Mouse (Mus musculus) lung, embryonic 14.5 days (tissue): Measurements from ENCODE around the gene Fbn1. TPM values are rescaled to one million over a fixed set of nuclear protein-coding genes. Genes with fewer than 3 reads are reported as not detected.

Experiments
- ATAC-seq: fragments of 200-750 bp; cut with Nextera tagmentation; 2 replicates; pipeline ENCODE4 v1.8.0; 2017; ENCODE audit warnings: mild to moderate bottlenecking, moderate TSS enrichment, moderate library complexity; ENCODE audit not compliant: insufficient read depth
- DNase-seq: peaks from one replicate; pipeline ENCODE4 v3.0.0-alpha.2; 2015
- H3K27ac ChIP-seq: fragments of 300-500 bp; sonication (generic); 2 replicates; pipeline ENCODE4 v1.5.1; 2014; ENCODE audit warnings: low read depth, mild to moderate bottlenecking, moderate library complexity
- H3K27me3 ChIP-seq: fragments of 300-500 bp; sonication (generic); 2 replicates; pipeline ENCODE4 v1.6.1; 2014; ENCODE audit warnings: low read length, control low read depth; ENCODE audit not compliant: insufficient read depth
- H3K36me3 ChIP-seq: fragments of 300-500 bp; sonication (generic); 2 replicates; pipeline ENCODE4 v1.6.1; 2014; ENCODE audit warnings: control low read depth; ENCODE audit not compliant: insufficient read depth
- H3K4me1 ChIP-seq: fragments of 300-500 bp; sonication (generic); 2 replicates; pipeline ENCODE4 v1.6.1; 2014; ENCODE audit warnings: antibody characterized with exemption, control low read depth; ENCODE audit not compliant: insufficient read depth
- H3K4me2 ChIP-seq: fragments of 300-500 bp; sonication (generic); 2 replicates; pipeline ENCODE4 v1.6.1; 2014; ENCODE audit warnings: mild to moderate bottlenecking
- H3K4me3 ChIP-seq: fragments of 300-500 bp; sonication (generic); 2 replicates; pipeline ENCODE4 v1.5.1; 2014; ENCODE audit warnings: low read depth, low read length
- H3K9ac ChIP-seq: fragments of 300-500 bp; sonication (generic); 2 replicates; pipeline ENCODE4 v1.6.1; 2014
- H3K9me3 ChIP-seq: fragments of 300-500 bp; sonication (generic); 2 replicates; pipeline ENCODE4 v1.6.1; 2016; ENCODE audit warnings: low read depth, low read length, control low read depth
- CTCF ChIP-seq: IDR thresholded peaks from 2 replicates; pipeline ENCODE4 v1.5.1; 2016; ENCODE audit warnings: antibody characterized with exemption, low read depth
- WGBS: fragments of 180-500 bp; shearing (Covaris S2); extraction: QIAGEN DNeasy Blood & Tissue Kit; methylation state at CpG from one replicate; pipeline ENCODE4 v1.1.7; 2014; 5-methylcytosine and 5-hydroxymethylcytosine counted together
- polyA plus RNA-seq: library from polyadenylated mRNA; unstranded; fragments of >200 nt; fragmentation: Nextera tagmentation; extraction: Ambion mirVana; gene quantifications from 2 replicates; pipeline ENCODE4 v1.2.1, GENCODE M21; 2014

Fbn1 gene
- polyA plus RNA-seq, 1 experiment from 2014 or later, result 53.1 TPM

DNA sequence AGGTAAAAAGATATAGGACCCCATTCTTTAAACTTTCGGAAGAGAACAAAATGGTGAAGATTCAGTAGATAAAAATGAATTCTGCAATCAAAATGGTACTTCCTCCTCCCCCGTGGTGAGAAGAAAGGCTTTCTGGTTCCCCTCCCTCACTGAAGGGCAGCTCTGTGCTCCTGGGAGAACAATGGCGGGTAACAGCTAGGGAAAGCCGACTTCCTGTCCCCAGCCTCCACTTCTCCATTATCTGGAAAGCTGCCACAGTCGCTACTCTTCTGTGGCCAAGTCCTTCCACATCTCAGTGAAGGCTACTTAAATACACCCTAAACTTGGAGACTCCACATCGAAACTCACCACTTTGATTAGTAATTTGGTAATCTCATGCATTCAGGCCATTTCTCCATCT is 43.8 kb downstream of the Fbn1 start:
- Histone ChIP-seq H3K9ac (no peak overlapping the region), H3K27me3 (no peaks in the 10 kb centered on the region), H3K36me3 (peaks cover 39% of the 10 kb centered on the region), H3K4me1 (0 out of 2 replicates have a peak, but pooled peaks cover under 1% of the 10 kb centered on the region), H3K4me3 (no peak overlapping the region), H3K27ac (no peak overlapping the region), H3K4me2 (no peak overlapping the region), H3K9me3 (no peaks in the 10 kb centered on the region)
- WGBS, result 79% methylated on average over 6 of the region's 6 CpGs
- no peak for TF ChIP-seq CTCF
- DNase-seq (peak; percentile 55), ATAC-seq (no peak)

DNA sequence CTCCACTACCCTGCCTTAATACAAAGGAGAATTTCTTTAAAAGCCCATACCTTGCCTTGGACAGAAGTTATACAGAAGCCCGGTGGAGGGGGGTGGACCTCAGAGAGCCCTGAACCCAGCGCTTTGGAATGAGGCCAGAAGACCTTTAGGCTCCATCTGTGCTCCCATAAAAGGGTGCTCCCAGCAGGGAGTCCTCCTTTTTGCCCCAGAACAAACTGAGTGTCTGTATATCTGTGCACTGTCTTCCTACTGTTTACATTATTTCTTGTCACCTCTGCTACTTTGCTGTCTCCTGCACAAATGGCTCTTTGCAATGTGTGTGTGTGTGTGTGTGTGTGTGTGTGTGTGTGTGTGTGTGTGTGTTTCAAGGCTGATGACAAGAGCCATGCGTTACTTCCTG is 48.7 kb downstream of the Fbn1 start:
- Histone ChIP-seq H3K27ac (peak overlapping the region; percentile 39; the same call in 1 of the 2 replicates), H3K9me3 (no peaks in the 10 kb centered on the region), H3K4me3 (no peak overlapping the region), H3K9ac (no peak overlapping the region), H3K36me3 (0 out of 2 replicates have a peak, but pooled peaks cover 10% of the 10 kb centered on the region), H3K4me2 (no peak overlapping the region), H3K4me1 (peaks cover 5% of the 10 kb centered on the region; the same call in 1 of the 2 replicates), H3K27me3 (no peaks in the 10 kb centered on the region)
- ATAC-seq (peak; percentile 59), DNase-seq (peak; percentile 53)
- no peak for TF ChIP-seq CTCF
- WGBS, result 33% methylated on average over 3 of the region's 3 CpGs

DNA sequence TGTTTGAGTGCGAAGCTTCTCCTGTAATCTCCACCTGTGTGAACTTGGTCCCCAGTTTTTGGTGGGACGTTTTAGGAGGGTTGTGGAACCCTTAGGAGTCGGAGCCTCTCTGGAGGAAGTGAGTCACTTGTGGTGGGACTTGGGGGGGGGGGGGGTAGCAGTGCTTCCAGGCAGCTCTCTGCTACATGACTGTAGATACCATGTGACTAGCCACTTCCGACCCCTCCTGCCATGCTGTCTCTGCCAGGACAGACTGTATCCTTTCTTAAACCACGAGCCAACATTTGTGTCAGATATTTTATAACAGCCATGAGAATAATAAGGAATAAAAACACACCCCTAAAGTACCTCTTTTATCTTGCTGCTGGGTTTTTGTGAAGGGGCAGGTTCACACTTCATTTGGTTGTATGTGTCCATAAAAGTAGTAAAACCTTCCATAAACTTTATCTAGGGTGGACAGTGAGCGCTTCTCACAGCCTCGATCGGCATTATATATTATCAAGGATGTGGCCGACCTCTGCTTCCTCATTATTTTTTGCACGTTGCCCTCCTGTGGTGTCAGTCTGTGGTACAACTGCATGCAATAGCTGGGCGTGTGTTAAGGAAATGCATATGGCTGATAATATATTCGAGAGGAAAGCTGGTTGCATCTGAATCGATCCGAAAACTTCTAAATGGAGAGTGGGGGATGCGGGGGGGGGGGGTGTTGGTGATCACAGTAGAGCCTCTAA is 51.6 kb downstream of the Fbn1 start:
- no peak overlapping the region for H3K4me2 ChIP-seq
- WGBS, result 68% methylated on average over 15 of the region's 15 CpGs
- 0 out of 2 replicates have a peak, but pooled peaks have one; percentile 12 for TF ChIP-seq CTCF

DNA sequence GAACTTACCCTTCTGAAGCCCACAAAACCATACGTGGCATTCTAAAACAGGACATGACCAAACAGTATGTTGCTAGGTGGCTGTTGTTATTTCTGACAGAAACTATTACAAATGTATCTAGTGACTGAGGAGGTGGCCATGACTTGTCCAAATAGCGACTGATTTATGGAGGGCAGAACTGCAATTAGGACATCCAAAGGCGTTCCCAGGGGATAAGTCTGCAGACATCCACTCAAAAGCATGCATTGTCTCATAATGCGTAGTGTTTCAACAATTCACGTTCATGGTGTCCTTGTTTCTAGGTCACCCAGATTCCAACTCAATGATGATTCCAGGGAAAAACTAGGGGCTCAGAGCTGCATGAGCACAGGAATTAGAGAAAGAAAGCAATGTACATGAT is 53.0 kb downstream of the Fbn1 start:
- no peak for DNase-seq
- no peaks in the 10 kb centered on the region for H3K27me3 ChIP-seq
- WGBS, result 85% methylated on average over 5 of the region's 5 CpGs

More for the DNA sequence above, 51.6 kb downstream of the Fbn1 start:
- no peak overlapping the region for H3K9ac ChIP-seq
- H3K9me3 ChIP-seq, result no peaks in the 10 kb centered on the region
- H3K27me3 ChIP-seq, result no peaks in the 10 kb centered on the region
- no peak overlapping the region for H3K27ac ChIP-seq
- DNase-seq (no peak), ATAC-seq (no peak)
- H3K36me3 ChIP-seq, result 0 out of 2 replicates have a peak, but pooled peaks cover 8% of the 10 kb centered on the region
- no peak overlapping the region for H3K4me3 ChIP-seq
- H3K4me1 ChIP-seq, result peaks cover 5% of the 10 kb centered on the region; the same call in 1 of the 2 replicates

DNA sequence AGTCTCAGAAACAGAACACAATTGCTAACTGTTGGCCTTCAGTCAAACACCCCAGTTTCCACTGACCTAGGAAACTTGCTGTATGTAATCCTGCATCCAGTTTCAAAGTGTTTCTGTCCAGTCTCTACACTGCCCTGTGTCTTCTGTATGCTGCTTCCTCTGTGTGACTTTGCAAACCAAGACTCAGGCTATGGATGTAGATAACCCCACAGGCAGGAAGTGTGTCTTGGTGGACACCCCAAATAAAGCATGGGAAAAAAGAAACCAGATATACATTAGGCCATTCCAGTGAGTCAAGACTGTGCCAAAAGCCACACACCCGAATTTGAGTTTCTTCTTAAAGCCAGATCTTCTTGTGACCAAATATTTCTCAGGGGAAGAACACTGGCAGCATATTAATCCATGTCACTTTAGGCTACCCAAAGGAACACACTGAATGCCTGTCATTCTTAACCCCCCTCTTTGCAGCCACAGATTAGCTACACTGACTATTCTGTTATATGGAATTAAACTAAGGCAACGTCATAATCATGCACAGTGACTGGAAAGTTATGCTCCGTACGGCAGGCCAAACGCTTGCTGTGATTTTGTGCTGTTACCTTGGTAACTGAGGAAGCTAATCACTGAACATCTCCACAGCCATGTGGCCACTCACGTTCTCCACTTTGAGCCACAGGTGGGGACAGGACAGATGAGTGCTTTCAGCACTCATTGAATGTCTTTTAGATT is 55.3 kb downstream of the Fbn1 start:
- ATAC-seq, result no peak
- 0 out of 2 replicates have a peak overlapping the region, but pooled peaks have one; percentile 16 for H3K27ac ChIP-seq
- H3K9me3 ChIP-seq, result no peaks in the 10 kb centered on the region
- peaks cover 3% of the 10 kb centered on the region; the same call in 1 of the 2 replicates for H3K4me1 ChIP-seq
- no peak for TF ChIP-seq CTCF
- H3K4me3 ChIP-seq, result no peak overlapping the region
- DNase-seq, result no peak
- no peak overlapping the region for H3K9ac ChIP-seq
- H3K27me3 ChIP-seq, result no peaks in the 10 kb centered on the region
- no peaks in the 10 kb centered on the region for H3K36me3 ChIP-seq
- WGBS, result 47% methylated on average over 6 of the region's 6 CpGs
- no peak overlapping the region for H3K4me2 ChIP-seq

More for the DNA sequence above, 53.0 kb downstream of the Fbn1 start:
- no peak overlapping the region for H3K9ac ChIP-seq
- no peak overlapping the region for H3K4me2 ChIP-seq
- ATAC-seq, result no peak
- no peak overlapping the region for H3K4me3 ChIP-seq
- H3K9me3 ChIP-seq, result no peaks in the 10 kb centered on the region
- no peaks in the 10 kb centered on the region for H3K36me3 ChIP-seq
- no peak for TF ChIP-seq CTCF
- H3K4me1 ChIP-seq, result peaks cover 5% of the 10 kb centered on the region; the same call in 1 of the 2 replicates
- H3K27ac ChIP-seq, result no peak overlapping the region

DNA sequence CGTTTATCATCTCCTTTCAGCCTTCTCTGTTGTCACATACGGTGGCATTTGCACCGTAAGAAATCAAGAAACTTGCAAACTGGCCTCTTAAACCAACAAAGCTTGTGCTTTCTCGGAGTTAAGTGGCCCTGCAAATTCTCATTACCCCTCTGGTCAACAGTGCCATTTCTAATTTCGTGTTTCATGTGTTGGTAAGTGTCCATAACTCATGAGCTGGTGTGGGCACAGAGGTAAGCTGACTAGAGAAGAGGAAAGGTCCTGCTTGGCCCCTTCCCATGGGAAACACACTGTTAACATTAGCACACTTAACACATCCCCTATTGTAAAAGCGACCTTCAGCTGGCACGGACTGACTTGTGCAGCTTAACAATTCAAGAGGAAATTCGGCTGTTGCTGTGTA is 58.4 kb downstream of the Fbn1 start:
- DNase-seq (no peak), ATAC-seq (no peak)
- Histone ChIP-seq H3K27me3 (no peaks in the 10 kb centered on the region), H3K4me3 (no peak overlapping the region), H3K4me2 (no peak overlapping the region), H3K27ac (peak overlapping the region; percentile 1; the same call in 1 of the 2 replicates), H3K36me3 (no peaks in the 10 kb centered on the region), H3K9me3 (no peaks in the 10 kb centered on the region), H3K4me1 (peaks cover 3% of the 10 kb centered on the region; the same call in 1 of the 2 replicates), H3K9ac (no peak overlapping the region)
- WGBS, result 55% methylated on average over 8 of the region's 8 CpGs
- no peak for TF ChIP-seq CTCF

DNA sequence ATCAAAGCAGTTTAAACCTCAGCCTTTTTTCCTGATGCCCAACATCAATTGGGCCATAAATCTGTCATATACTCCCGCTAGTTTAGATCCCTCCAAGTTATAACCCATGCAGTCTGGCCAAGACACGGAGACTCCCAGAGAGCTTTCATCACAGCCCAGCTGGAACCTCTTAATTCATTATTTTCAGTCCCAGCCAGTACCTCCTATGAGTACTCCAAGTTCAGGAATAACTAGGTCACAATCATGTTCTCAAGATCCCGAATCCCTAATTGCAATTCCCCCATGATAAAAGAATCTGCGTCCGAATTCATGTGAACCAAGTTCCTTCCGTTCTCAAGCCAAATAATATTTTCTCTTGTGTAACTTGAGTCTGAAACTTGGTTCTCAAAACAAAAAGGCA is 58.9 kb downstream of the Fbn1 start:
- no peak overlapping the region for H3K27ac ChIP-seq

More for the DNA sequence above, 58.9 kb downstream of the Fbn1 start:
- Histone ChIP-seq H3K4me3 (no peak overlapping the region), H3K36me3 (no peaks in the 10 kb centered on the region), H3K4me1 (peaks cover 3% of the 10 kb centered on the region; the same call in 1 of the 2 replicates), H3K9me3 (no peaks in the 10 kb centered on the region), H3K27me3 (no peaks in the 10 kb centered on the region), H3K4me2 (no peak overlapping the region), H3K9ac (no peak overlapping the region)
- ATAC-seq, result no peak
- WGBS, result 60% methylated on average over 6 of the region's 6 CpGs
- TF ChIP-seq CTCF, result no peak
- DNase-seq, result no peak
